Mouse (Mus musculus) midbrain, embryonic 11.5 days (tissue): ENCODE measurements at regions not wholly inside any gene's neighbourhood (a gene's known extent, or its start where the extent isn't known, plus 50 kb on each side); places are given as distances from the start of the nearest gene placed in this dataset.

Source experiments
- ATAC-seq: fragments of 200-750 bp; cut with Nextera tagmentation; 2 replicates; pipeline ENCODE4 v1.8.0; 2017; ENCODE audit warnings: moderate TSS enrichment, moderate library complexity; ENCODE audit not compliant: low FRiP score
- DNase-seq: peaks from one replicate; pipeline ENCODE4 v3.0.0; 2015; ENCODE audit warnings: low spot score; ENCODE audit errors: missing footprints
- H3K27ac ChIP-seq: fragments of 300-500 bp; sonication (generic); 2 replicates; pipeline ENCODE4 v1.5.1; 2014; ENCODE audit warnings: low read depth, low read length
- H3K27me3 ChIP-seq: fragments of 300-500 bp; sonication (generic); 2 replicates; pipeline ENCODE4 v1.6.1; 2014; ENCODE audit warnings: mild to moderate bottlenecking, low read length, moderate library complexity, mixed read lengths; ENCODE audit not compliant: control insufficient read depth, insufficient read depth
- H3K36me3 ChIP-seq: fragments of 300-500 bp; sonication (generic); 2 replicates; pipeline ENCODE4 v1.6.1; 2014; ENCODE audit warnings: mild to moderate bottlenecking, low read length, moderate library complexity, mixed read lengths; ENCODE audit not compliant: control insufficient read depth, insufficient read depth
- H3K4me1 ChIP-seq: fragments of 300-500 bp; sonication (generic); 2 replicates; pipeline ENCODE4 v1.6.1; 2014; ENCODE audit warnings: low read length; ENCODE audit not compliant: control insufficient read depth, insufficient read depth
- H3K4me2 ChIP-seq: fragments of 300-500 bp; sonication (generic); 2 replicates; pipeline ENCODE4 v1.6.1; 2014; ENCODE audit warnings: mild to moderate bottlenecking, moderate library complexity
- H3K4me3 ChIP-seq: fragments of 300-500 bp; sonication (generic); 2 replicates; pipeline ENCODE4 v1.5.1; 2014; ENCODE audit warnings: low read depth, low read length
- H3K9ac ChIP-seq: fragments of 300-500 bp; sonication (generic); 2 replicates; pipeline ENCODE4 v1.6.1; 2014; ENCODE audit warnings: low read length
- H3K9me3 ChIP-seq: fragments of 300-500 bp; sonication (generic); 2 replicates; pipeline ENCODE4 v1.6.1; 2016; ENCODE audit warnings: low read length; ENCODE audit not compliant: control insufficient read depth
- WGBS: fragments of 180-500 bp; shearing (Covaris S2); extraction: QIAGEN DNeasy Blood & Tissue Kit; methylation state at CpG from one replicate; pipeline ENCODE4 v1.1.7; 2014; 5-methylcytosine and 5-hydroxymethylcytosine counted together

GRCm38 (mm10) chr3:149484319-149484718 lies 494.0 kb upstream of the Adgrl2 start:
- H3K27me3 ChIP-seq: no peaks in the 10 kb centered on the region
- WGBS: 81% methylated on average over 2 of the region's 2 CpGs
- H3K9me3 ChIP-seq: no peaks in the 10 kb centered on the region
- no peak for ATAC-seq
- H3K9ac ChIP-seq: no peak overlapping the region
- no peak overlapping the region for H3K4me3 ChIP-seq
- H3K4me2 ChIP-seq: no peak overlapping the region
- peak; percentile 21 for DNase-seq
- H3K27ac ChIP-seq: no peak overlapping the region
- H3K36me3 ChIP-seq: no peaks in the 10 kb centered on the region
- H3K4me1 ChIP-seq: no peaks in the 10 kb centered on the region

GRCm38 (mm10) chr3:149476151-149476550 lies 485.8 kb upstream of the Adgrl2 start:
- Histone ChIP-seq H3K27ac (no peak overlapping the region), H3K27me3 (no peaks in the 10 kb centered on the region), H3K36me3 (no peaks in the 10 kb centered on the region), H3K9ac (no peak overlapping the region), H3K4me1 (no peaks in the 10 kb centered on the region), H3K4me2 (no peak overlapping the region), H3K4me3 (no peak overlapping the region), H3K9me3 (no peaks in the 10 kb centered on the region)
- ATAC-seq (no peak), DNase-seq (peak; percentile 61)
- 94% methylated on average over 2 of the region's 2 CpGs for WGBS

- H3K4me1 ChIP-seq: no peaks in the 10 kb centered on the region
- H3K27ac ChIP-seq: no peak overlapping the region
- ATAC-seq: no peak
- no peak for DNase-seq
- no peak overlapping the region for H3K4me3 ChIP-seq
- H3K4me2 ChIP-seq: no peak overlapping the region
- no peaks in the 10 kb centered on the region for H3K27me3 ChIP-seq
- no peaks in the 10 kb centered on the region for H3K9me3 ChIP-seq
- no peaks in the 10 kb centered on the region for H3K36me3 ChIP-seq
- no peak overlapping the region for H3K9ac ChIP-seq
- WGBS: 93% methylated on average over 5 of the region's 5 CpGs
Observed at GRCm38 (mm10) chr3:149466973-149467372, 476.6 kb upstream of the Adgrl2 start.

- no peak overlapping the region for H3K27ac ChIP-seq
- ATAC-seq (no peak), DNase-seq (no peak)
- no peaks in the 10 kb centered on the region for H3K4me1 ChIP-seq
- no peaks in the 10 kb centered on the region for H3K27me3 ChIP-seq
- H3K4me3 ChIP-seq: no peak overlapping the region
- no peaks in the 10 kb centered on the region for H3K9me3 ChIP-seq
- WGBS: 95% methylated on average over 5 of the region's 5 CpGs
- H3K4me2 ChIP-seq: no peak overlapping the region
- H3K9ac ChIP-seq: no peak overlapping the region
- no peaks in the 10 kb centered on the region for H3K36me3 ChIP-seq
Observed at GRCm38 (mm10) chr3:149464603-149465002, 474.2 kb upstream of the Adgrl2 start.

- H3K9ac ChIP-seq: no peak overlapping the region
- H3K4me1 ChIP-seq: no peaks in the 10 kb centered on the region
- no peak overlapping the region for H3K27ac ChIP-seq
- H3K9me3 ChIP-seq: no peaks in the 10 kb centered on the region
- H3K4me3 ChIP-seq: no peak overlapping the region
- ATAC-seq (peak; percentile 33; the same call in 1 of the 2 replicates), DNase-seq (peak; percentile 14)
- no peaks in the 10 kb centered on the region for H3K27me3 ChIP-seq
- 76% methylated on average over 2 of the region's 2 CpGs for WGBS
- H3K36me3 ChIP-seq: no peaks in the 10 kb centered on the region
- H3K4me2 ChIP-seq: no peak overlapping the region
Observed at GRCm38 (mm10) chr3:149462121-149462541, 471.8 kb upstream of the Adgrl2 start.

GRCm38 (mm10) chr3:149461613-149462012 lies 471.3 kb upstream of the Adgrl2 start:
- Histone ChIP-seq H3K27ac (no peak overlapping the region), H3K27me3 (no peaks in the 10 kb centered on the region), H3K4me2 (no peak overlapping the region), H3K4me1 (no peaks in the 10 kb centered on the region), H3K9ac (no peak overlapping the region), H3K36me3 (no peaks in the 10 kb centered on the region), H3K4me3 (no peak overlapping the region), H3K9me3 (no peaks in the 10 kb centered on the region)
- no peak for ATAC-seq
- WGBS: 84% methylated on average over 2 of the region's 2 CpGs
- no peak for DNase-seq

GRCm38 (mm10) chr3:149449376-149449775 lies 459.0 kb upstream of the Adgrl2 start:
- Histone ChIP-seq H3K4me3 (no peak overlapping the region), H3K9me3 (no peaks in the 10 kb centered on the region), H3K27me3 (no peaks in the 10 kb centered on the region), H3K36me3 (no peaks in the 10 kb centered on the region), H3K4me2 (no peak overlapping the region), H3K4me1 (no peaks in the 10 kb centered on the region; the same call in 1 of the 2 replicates), H3K9ac (no peak overlapping the region), H3K27ac (no peak overlapping the region)
- WGBS: 88% methylated on average over 3 of the region's 3 CpGs
- DNase-seq (no peak), ATAC-seq (no peak)

GRCm38 (mm10) chr3:149445991-149446564 lies 455.7 kb upstream of the Adgrl2 start:
- 79% methylated on average over 6 of the region's 6 CpGs for WGBS
- H3K4me2 ChIP-seq: no peak overlapping the region
- H3K36me3 ChIP-seq: no peaks in the 10 kb centered on the region
- no peak for DNase-seq
- no peaks in the 10 kb centered on the region for H3K27me3 ChIP-seq
- no peak overlapping the region for H3K27ac ChIP-seq
- no peak for ATAC-seq
- no peak overlapping the region for H3K9ac ChIP-seq
- H3K9me3 ChIP-seq: no peaks in the 10 kb centered on the region
- peaks cover 3% of the 10 kb centered on the region; the same call in 1 of the 2 replicates for H3K4me1 ChIP-seq
- no peak overlapping the region for H3K4me3 ChIP-seq

GRCm38 (mm10) chr3:149444854-149445577 lies 454.7 kb upstream of the Adgrl2 start:
- ATAC-seq: peak; percentile 82
- Histone ChIP-seq H3K4me1 (peaks cover 3% of the 10 kb centered on the region; the same call in 1 of the 2 replicates), H3K9me3 (no peaks in the 10 kb centered on the region), H3K27me3 (no peaks in the 10 kb centered on the region), H3K27ac (no peak overlapping the region), H3K4me3 (peak overlapping the region; percentile 18), H3K36me3 (no peaks in the 10 kb centered on the region), H3K4me2 (peak overlapping the region; percentile 34; the same call in 1 of the 2 replicates), H3K9ac (no peak overlapping the region)
- WGBS: 3% methylated on average over 15 of the region's 15 CpGs
- DNase-seq: peak; percentile 94
